Mouse (Mus musculus): ENCODE data around the gene Pitx3.
"Not testable (repeated sequence)": the region's sequence is repeated elsewhere in the genome, so short reads cannot be mapped to it uniquely, and the experiment has no call there.

Pitx3 gene

GRCm38 (mm10) chr19:46132577-46132976 is 15.5 kb downstream of the Pitx3 start:
- no peak for DNase-seq (ENCODE audit: inconsistent age in 2 of 2, low spot score in 1 of 2)

- peak; percentile 77 to 88 for DNase-seq (ENCODE audit: inconsistent age in 2 of 2, low spot score in 1 of 2)
These were observed 16.2 kb downstream of the Pitx3 start, which contains the start of gene Elovl3 for GRCm38 (mm10) chr19:46131694-46132525. Gene Elovl3, plus strand, starts transcription at chr19:46131897.

- no peak for DNase-seq (ENCODE audit: inconsistent age in 2 of 2, low spot score in 1 of 2)
These were observed 16.8 kb downstream of the Pitx3 start for GRCm38 (mm10) chr19:46131283-46131682.

- not testable (repeated sequence) for DNase-seq (ENCODE audit: inconsistent age in 2 of 2, low spot score in 1 of 2)
These were observed 18.4 kb downstream of the Pitx3 start for GRCm38 (mm10) chr19:46129737-46130136.

GRCm38 (mm10) chr19:46126301-46126700 is 21.8 kb downstream of the Pitx3 start:
- DNase-seq (ENCODE audit: inconsistent age in 2 of 2, low spot score in 1 of 2), result no peak

GRCm38 (mm10) chr19:46124651-46125050 is 23.5 kb downstream of the Pitx3 start:
- DNase-seq (ENCODE audit: inconsistent age in 2 of 2, low spot score in 1 of 2), result no peak

GRCm38 (mm10) chr19:46123876-46124275 is 24.2 kb downstream of the Pitx3 start:
- DNase-seq (ENCODE audit: inconsistent age in 2 of 2, low spot score in 1 of 2), result no peak

- DNase-seq (ENCODE audit: inconsistent age in 2 of 2, low spot score in 1 of 2), result no peak
These were observed 27.3 kb downstream of the Pitx3 start for GRCm38 (mm10) chr19:46120872-46121271.

- no peak for DNase-seq (ENCODE audit: inconsistent age in 2 of 2, low spot score in 1 of 2)
These were observed 28.7 kb downstream of the Pitx3 start for GRCm38 (mm10) chr19:46119458-46119857.

GRCm38 (mm10) chr19:46114617-46115016 is 33.5 kb downstream of the Pitx3 start:
- no peak for DNase-seq (ENCODE audit: inconsistent age in 2 of 2, low spot score in 1 of 2)

- DNase-seq (ENCODE audit: inconsistent age in 2 of 2, low spot score in 1 of 2), result no peak
These were observed 37.3 kb downstream of the Pitx3 start for GRCm38 (mm10) chr19:46110781-46111180.

GRCm38 (mm10) chr19:46110214-46110613 is 37.9 kb downstream of the Pitx3 start:
- DNase-seq (ENCODE audit: inconsistent age in 2 of 2, low spot score in 1 of 2), result no peak

- peak in 1 of 2 experiments; percentile 27 for DNase-seq (ENCODE audit: inconsistent age in 2 of 2, low spot score in 1 of 2)
These were observed 44.0 kb downstream of the Pitx3 start for GRCm38 (mm10) chr19:46104187-46104557.

- DNase-seq (ENCODE audit: inconsistent age in 2 of 2, low spot score in 1 of 2), result peak; percentile 26 to 63
These were observed 44.5 kb downstream of the Pitx3 start for GRCm38 (mm10) chr19:46103437-46104186.

GRCm38 (mm10) chr19:46099561-46099960 is 48.6 kb downstream of the Pitx3 start:
- DNase-seq (ENCODE audit: inconsistent age in 2 of 2, low spot score in 1 of 2), result no peak

GRCm38 (mm10) chr19:46096396-46096795 is 51.7 kb downstream of the Pitx3 start:
- no peak for DNase-seq (ENCODE audit: inconsistent age in 2 of 2, low spot score in 1 of 2)

- DNase-seq (ENCODE audit: inconsistent age in 2 of 2, low spot score in 1 of 2), result no peak
These were observed 52.8 kb downstream of the Pitx3 start for GRCm38 (mm10) chr19:46095291-46095690.

GRCm38 (mm10) chr19:46094144-46094543 is 54.0 kb downstream of the Pitx3 start:
- DNase-seq (ENCODE audit: inconsistent age in 2 of 2, low spot score in 1 of 2), result no peak

GRCm38 (mm10) chr19:46091641-46092040 is 56.5 kb downstream of the Pitx3 start:
- DNase-seq (ENCODE audit: inconsistent age in 2 of 2, low spot score in 1 of 2), result no peak

GRCm38 (mm10) chr19:46087871-46088270 is 60.3 kb downstream of the Pitx3 start:
- peak; percentile 46 to 76 for DNase-seq (ENCODE audit: inconsistent age in 2 of 2, low spot score in 1 of 2)

GRCm38 (mm10) chr19:46086337-46086736 is 61.8 kb downstream of the Pitx3 start:
- peak; percentile 42 to 81 for DNase-seq (ENCODE audit: inconsistent age in 2 of 2, low spot score in 1 of 2)
